Mouse (Mus musculus) adrenal gland, postnatal 4 days (tissue): Measurements from ENCODE around the gene Yjefn3. TPM values are rescaled to one million over a fixed set of nuclear protein-coding genes. Genes with fewer than 3 reads are reported as not detected.
"Not testable (repeated sequence)": the region's sequence is repeated elsewhere in the genome, so short reads cannot be mapped to it uniquely, and the experiment has no call there.

Experiments
- DNase-seq, 2 experiments: peaks; one replicate each; pipeline ENCODE4 v3.0.0; 2021 to 2022; ENCODE audit warnings: low spot score in 2 of 2, mixed read lengths in 2 of 2
- long read RNA-seq, 2 experiments: library from polyadenylated mRNA; stranded (forward); transcript quantifications; one replicate each; pipeline ENCODE4 v2.0.0; 2021
- total RNA-seq, 2 experiments: library from RNA; stranded (reverse); gene quantifications; 2 replicates each; pipeline ENCODE4 v1.2.3; 2021

Gene Yjefn3
- total RNA-seq = 1 to 10 TPM; 1.6 to 2.3 TPM
- long read RNA-seq, experiment 1, partial matches to known transcripts = 0 of 4 reads
- long read RNA-seq, experiment 1, other reads (novel, unspliced or antisense) = 4 of 4 reads
- long read RNA-seq, experiment 2, partial matches to known transcripts = 0 of 1 reads
- long read RNA-seq, experiment 2, other reads (novel, unspliced or antisense) = 1 of 1 reads

- no peak for DNase-seq
These were observed at the start of gene Yjefn3, which contains the start of the genes Tssk6 and Ndufa13 for GRCm38 (mm10) chr8:69902163-69903062. TSS of gene Yjefn3 (minus strand) at chr8:69902712. TSS of gene Tssk6 (plus strand) at chr8:69902184. TSS of gene Ndufa13 (minus strand) at chr8:69902558.

GRCm38 (mm10) chr8:69950300-69950699, 47.8 kb upstream of the Yjefn3 start:
- DNase-seq = no peak

GRCm38 (mm10) chr8:69942495-69942894, 40.0 kb upstream of the Yjefn3 start:
- not testable (repeated sequence) for DNase-seq

GRCm38 (mm10) chr8:69940386-69940785, 37.9 kb upstream of the Yjefn3 start:
- no peak for DNase-seq

- no peak for DNase-seq
These were observed 37.1 kb upstream of the Yjefn3 start for GRCm38 (mm10) chr8:69939633-69940032.

- no peak for DNase-seq
These were observed 35.9 kb upstream of the Yjefn3 start for GRCm38 (mm10) chr8:69938245-69938982.

GRCm38 (mm10) chr8:69937466-69937865, 35.0 kb upstream of the Yjefn3 start:
- no peak for DNase-seq

- no peak for DNase-seq
These were observed 33.7 kb upstream of the Yjefn3 start for GRCm38 (mm10) chr8:69936050-69936794.

- DNase-seq = no peak
These were observed 32.9 kb upstream of the Yjefn3 start for GRCm38 (mm10) chr8:69935431-69935830.

GRCm38 (mm10) chr8:69934582-69934981, 32.1 kb upstream of the Yjefn3 start:
- no peak for DNase-seq

- no peak for DNase-seq
These were observed 31.3 kb upstream of the Yjefn3 start for GRCm38 (mm10) chr8:69933811-69934210.

GRCm38 (mm10) chr8:69926901-69927300, 24.4 kb upstream of the Yjefn3 start:
- no peak for DNase-seq

GRCm38 (mm10) chr8:69923986-69924385, 21.5 kb upstream of the Yjefn3 start:
- DNase-seq = no peak

GRCm38 (mm10) chr8:69921141-69921540, 18.6 kb upstream of the Yjefn3 start:
- DNase-seq = no peak

- DNase-seq = no peak
These were observed 17.6 kb upstream of the Yjefn3 start for GRCm38 (mm10) chr8:69919876-69920662.

- peak in 1 of 2 experiments; percentile 64 for DNase-seq
These were observed 16.5 kb upstream of the Yjefn3 start for GRCm38 (mm10) chr8:69919010-69919409.

- DNase-seq = no peak
These were observed 16.0 kb upstream of the Yjefn3 start for GRCm38 (mm10) chr8:69918506-69918905.

GRCm38 (mm10) chr8:69915748-69916147, 13.2 kb upstream of the Yjefn3 start:
- DNase-seq = no peak

- DNase-seq = no peak
These were observed 12.0 kb upstream of the Yjefn3 start for GRCm38 (mm10) chr8:69914526-69914925.

GRCm38 (mm10) chr8:69912478-69913074, 10.1 kb upstream of the Yjefn3 start:
- DNase-seq = no peak
